Mouse (Mus musculus) testis, adult 2 months (tissue): ENCODE data around the gene Tmem208. TPM values are rescaled to one million over a fixed set of nuclear protein-coding genes. Genes with fewer than 3 reads are reported as not detected.

ENCODE experiments used
- H3K27ac ChIP-seq: fragments of 200-500 bp; 2 replicates; pipeline ENCODE4 v1.5.1; 2012; ENCODE audit warnings: low read depth, low read length; ENCODE audit not compliant: control insufficient read depth, insufficient read depth
- H3K27me3 ChIP-seq: fragments of 200-500 bp; 2 replicates; pipeline ENCODE4 v1.6.1; 2012; ENCODE audit warnings: mild to moderate bottlenecking, low read length, moderate library complexity; ENCODE audit not compliant: control insufficient read depth, insufficient read depth
- H3K36me3 ChIP-seq: fragments of 200-500 bp; 2 replicates; pipeline ENCODE4 v1.6.1; 2012; ENCODE audit warnings: mild to moderate bottlenecking, low read length; ENCODE audit not compliant: control insufficient read depth, insufficient read depth
- H3K4me1 ChIP-seq: fragments of 200-500 bp; 2 replicates; pipeline ENCODE4 v1.6.1; 2012; ENCODE audit warnings: low read length; ENCODE audit not compliant: control insufficient read depth, insufficient read depth
- H3K4me3 ChIP-seq: fragments of 200-500 bp; 2 replicates; pipeline ENCODE4 v1.5.1; 2012; ENCODE audit warnings: low read depth, mild to moderate bottlenecking, low read length, moderate library complexity, mixed read lengths; ENCODE audit not compliant: control insufficient read depth
- CTCF ChIP-seq: fragments of 200-500 bp; IDR thresholded peaks from 2 replicates; pipeline ENCODE4 v1.5.1; 2012; ENCODE audit warnings: low read depth, mild to moderate bottlenecking, inconsistent platforms, low read length, moderate library complexity; ENCODE audit not compliant: control insufficient read depth, insufficient read depth, insufficient replicate concordance
- POLR2A ChIP-seq: fragments of 200-500 bp; IDR thresholded peaks from 2 replicates; pipeline ENCODE4 v1.6.1; 2012; ENCODE audit warnings: low read depth, mild to moderate bottlenecking, inconsistent platforms, low read length, moderate library complexity; ENCODE audit not compliant: control insufficient read depth
- polyA plus RNA-seq: library from polyadenylated mRNA; depleted of rRNA; stranded (reverse); fragments of >200 nt; gene quantifications from 2 replicates; pipeline ENCODE4 v1.2.3, GENCODE M21; 2012

Gene Tmem208
- polyA plus RNA-seq, 1 experiment = 32.4 TPM

GRCm38 (mm10) chr8:105350186-105350585, 24.0 kb downstream of the Tmem208 start:
- peaks cover 27% of the 10 kb centered on the region for H3K4me1 ChIP-seq
- no peak overlapping the region; the same call in 1 of the 2 replicates for H3K4me3 ChIP-seq
- no peaks in the 10 kb centered on the region for H3K27me3 ChIP-seq
- no peak for TF ChIP-seq POLR2A
- TF ChIP-seq CTCF = no peak
- H3K27ac ChIP-seq = no peak overlapping the region
- no peaks in the 10 kb centered on the region; the same call in 1 of the 2 replicates for H3K36me3 ChIP-seq

DNA sequence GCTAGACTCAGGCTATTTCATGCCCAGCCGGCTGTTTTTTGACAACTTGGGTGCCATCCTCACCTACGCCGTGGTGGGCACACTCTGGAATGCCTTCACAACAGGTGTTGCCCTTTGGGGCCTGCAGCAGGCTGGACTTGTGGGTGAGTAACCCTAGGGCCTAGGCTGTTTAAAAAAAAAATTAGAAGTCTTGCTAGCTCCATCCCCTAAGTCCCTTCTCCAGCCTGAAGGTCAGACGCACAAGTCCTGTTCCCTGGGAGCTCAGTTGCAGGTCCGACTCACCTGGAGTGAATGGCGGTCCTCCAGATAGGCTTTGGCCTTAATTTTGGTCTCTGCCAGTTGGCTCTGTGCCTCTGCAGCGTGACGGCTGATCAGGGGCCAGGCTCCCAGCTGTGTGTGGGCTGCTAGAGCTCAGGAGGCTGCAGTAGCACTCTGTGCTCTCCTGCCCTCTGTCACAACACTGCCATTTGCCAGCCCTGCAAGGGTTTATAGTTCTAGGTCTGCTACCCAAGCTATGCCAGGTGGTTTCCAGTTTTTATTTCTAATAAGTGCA, 27.5 kb downstream of the Tmem208 start:
- no peaks in the 10 kb centered on the region; the same call in 1 of the 2 replicates for H3K36me3 ChIP-seq
- H3K27me3 ChIP-seq = no peaks in the 10 kb centered on the region
- TF ChIP-seq POLR2A (no peak), CTCF (no peak)
- H3K4me3 ChIP-seq = no peak overlapping the region
- H3K27ac ChIP-seq = no peak overlapping the region
- H3K4me1 ChIP-seq = peaks cover 17% of the 10 kb centered on the region

GRCm38 (mm10) chr8:105354549-105354948, 28.4 kb downstream of the Tmem208 start:
- no peaks in the 10 kb centered on the region; the same call in 1 of the 2 replicates for H3K36me3 ChIP-seq
- peaks cover 9% of the 10 kb centered on the region for H3K4me1 ChIP-seq
- H3K27me3 ChIP-seq = no peaks in the 10 kb centered on the region
- no peak overlapping the region for H3K27ac ChIP-seq
- no peak overlapping the region for H3K4me3 ChIP-seq
- no peak for TF ChIP-seq POLR2A
- no peak for TF ChIP-seq CTCF

- Histone ChIP-seq H3K36me3 (no peaks in the 10 kb centered on the region; the same call in 1 of the 2 replicates), H3K27ac (no peak overlapping the region), H3K4me3 (no peak overlapping the region), H3K4me1 (peaks cover 4% of the 10 kb centered on the region), H3K27me3 (no peaks in the 10 kb centered on the region)
- TF ChIP-seq POLR2A (no peak), CTCF (no peak)
Measured at GRCm38 (mm10) chr8:105355179-105356024, 29.2 kb downstream of the Tmem208 start.

DNA sequence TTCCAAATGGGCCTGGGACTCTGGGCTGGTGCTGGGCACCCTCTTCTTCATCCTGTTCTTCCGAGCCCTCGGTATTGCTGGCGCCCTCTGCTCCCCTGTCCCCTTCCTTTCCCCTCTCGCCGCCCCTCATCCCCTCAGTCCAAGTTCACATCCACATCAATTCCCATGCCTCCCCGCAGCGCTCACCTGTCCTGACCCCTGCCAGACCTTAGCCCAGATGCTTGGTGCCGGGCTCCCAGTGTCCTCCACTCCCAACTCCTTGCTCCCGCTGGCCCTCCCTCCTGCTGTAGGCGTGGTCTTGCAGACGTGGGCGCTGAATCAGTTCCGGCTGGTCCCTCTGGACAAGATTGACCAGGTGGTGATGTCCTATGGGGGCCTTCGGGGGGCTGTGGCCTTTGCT, 30.5 kb downstream of the Tmem208 start:
- Histone ChIP-seq H3K27me3 (no peaks in the 10 kb centered on the region), H3K27ac (no peak overlapping the region)
- no peak for TF ChIP-seq POLR2A

DNA sequence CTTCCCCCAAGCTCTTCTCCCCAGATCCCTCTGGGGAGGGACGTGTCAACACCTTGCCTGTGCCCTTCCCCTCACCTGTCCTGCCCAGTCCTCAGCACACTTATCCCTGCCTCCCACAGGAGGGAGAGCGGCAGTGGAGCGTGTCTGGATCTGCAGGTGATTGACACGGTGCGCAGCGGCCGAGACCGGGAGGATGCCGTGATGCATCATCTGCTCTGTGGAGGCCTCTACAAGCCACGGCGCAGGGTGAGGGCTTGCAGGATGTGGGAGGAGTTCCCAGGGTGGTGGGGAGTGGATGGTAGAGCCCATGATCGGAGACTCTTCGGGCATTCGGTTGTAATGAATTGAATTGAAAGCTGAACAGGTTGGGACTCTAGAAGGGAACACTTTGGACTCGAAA, 33.1 kb downstream of the Tmem208 start:
- no peaks in the 10 kb centered on the region for H3K27me3 ChIP-seq
- H3K27ac ChIP-seq = no peak overlapping the region
- H3K4me3 ChIP-seq = no peak overlapping the region
- TF ChIP-seq POLR2A = no peak
- no peak for TF ChIP-seq CTCF
- H3K36me3 ChIP-seq = no peaks in the 10 kb centered on the region; the same call in 1 of the 2 replicates
- peaks cover 4% of the 10 kb centered on the region for H3K4me1 ChIP-seq

More for the DNA sequence above, 30.5 kb downstream of the Tmem208 start:
- Histone ChIP-seq H3K4me3 (no peak overlapping the region), H3K4me1 (peaks cover 4% of the 10 kb centered on the region), H3K36me3 (no peaks in the 10 kb centered on the region; the same call in 1 of the 2 replicates)

GRCm38 (mm10) chr8:105359646-105360045, 33.5 kb downstream of the Tmem208 start:
- no peaks in the 10 kb centered on the region; the same call in 1 of the 2 replicates for H3K36me3 ChIP-seq
- TF ChIP-seq POLR2A = no peak
- no peak for TF ChIP-seq CTCF
- H3K27me3 ChIP-seq = no peaks in the 10 kb centered on the region
- H3K4me3 ChIP-seq = no peak overlapping the region
- H3K27ac ChIP-seq = no peak overlapping the region
- peaks cover 4% of the 10 kb centered on the region for H3K4me1 ChIP-seq
